Mouse (Mus musculus): ENCODE measurements around the gene Slc1a5.
A peak's percentile ranks its signal among the peaks of the same experiment; 100 is the strongest.

The Slc1a5 gene

GRCm38 (mm10) chr7:16780825-16781554 lies at the start of gene Slc1a5:
Slc1a5 (plus strand) TSS chr7:16781340.
- peak; percentile 96 to 98 for DNase-seq (ENCODE audit: low spot score in 2 of 2)

DNA sequence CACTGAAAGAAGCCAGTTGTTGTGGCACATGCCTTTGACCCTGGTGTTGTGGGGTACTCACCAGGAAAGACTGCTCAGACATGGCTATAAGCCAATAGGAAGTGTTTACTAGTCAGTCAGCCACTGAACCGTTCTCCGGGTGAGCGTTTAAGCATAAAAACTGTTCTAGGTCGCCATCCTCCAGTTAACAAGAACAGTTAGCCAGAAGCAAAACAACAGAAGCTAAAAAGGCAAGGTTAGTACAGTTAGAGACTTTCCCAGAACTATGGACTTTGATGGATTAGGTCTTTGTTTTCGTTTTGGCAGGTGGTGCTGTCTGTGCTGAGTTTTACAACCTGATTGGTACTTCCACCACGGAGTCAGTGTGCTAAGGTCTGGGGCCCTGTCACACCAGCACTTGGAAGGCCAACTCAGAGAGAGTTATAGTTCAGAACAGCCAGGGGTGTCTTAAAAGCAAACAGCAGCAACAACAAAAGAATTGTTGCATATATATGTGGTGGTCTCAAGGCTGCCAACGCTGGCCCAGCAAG lies 49.2 kb upstream of the Slc1a5 start:
- DNase-seq (ENCODE audit: low spot score in 2 of 2), result peak; percentile 19 to 22

DNA sequence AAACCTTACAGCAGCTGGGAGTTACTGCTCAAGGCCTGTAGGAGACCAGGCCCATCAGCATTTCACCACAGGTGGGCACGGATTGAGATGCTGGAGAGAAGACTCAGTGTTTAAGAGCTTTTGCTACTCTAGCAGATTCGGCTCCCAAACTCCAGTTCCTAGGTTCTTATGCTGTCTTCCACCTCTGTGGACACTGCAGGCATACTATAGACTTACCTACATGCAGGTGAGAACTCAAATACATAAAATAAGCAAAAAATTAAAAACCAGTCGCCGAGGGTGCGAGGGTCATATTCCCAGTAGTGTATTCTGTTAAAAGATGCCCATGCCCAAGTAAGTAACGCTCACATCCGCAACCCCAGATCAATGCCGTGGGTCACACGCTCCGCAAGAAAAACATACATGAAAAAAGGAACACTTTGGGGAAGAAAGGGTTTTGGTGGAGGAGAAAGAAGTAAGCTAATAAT lies 43.5 kb upstream of the Slc1a5 start:
- DNase-seq (ENCODE audit: low spot score in 2 of 2), result no peak

DNA sequence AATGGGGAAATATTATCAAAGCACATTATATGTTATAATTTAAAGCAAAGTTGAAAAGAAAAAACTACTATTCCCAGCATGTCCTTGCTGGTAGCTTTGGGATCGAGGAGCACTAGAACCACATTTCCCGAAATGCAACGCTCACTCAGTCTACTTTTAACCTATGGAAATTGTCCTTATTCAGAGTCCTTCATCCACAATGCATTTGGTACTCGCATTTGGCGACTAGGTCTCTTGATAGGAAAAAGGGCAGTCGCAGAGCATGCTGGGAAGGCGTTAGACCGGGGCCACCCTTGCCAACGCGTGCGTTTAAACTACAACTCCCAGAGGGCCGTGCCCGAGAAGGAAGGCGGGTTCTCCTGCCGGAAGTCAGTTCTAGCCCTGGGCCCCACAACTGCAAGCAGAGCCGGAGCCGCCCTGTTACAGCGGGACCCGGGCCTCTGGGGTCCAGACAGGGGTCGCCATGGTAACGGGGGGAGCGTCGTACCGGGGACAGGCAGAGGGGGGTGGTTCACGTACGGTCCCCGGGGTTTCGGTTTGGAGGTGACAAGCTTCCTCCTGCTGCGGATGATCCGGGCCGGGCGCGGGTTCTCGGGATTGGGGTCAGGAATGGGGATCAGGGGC lies 43.0 kb upstream of the Slc1a5 start, which contains the start of gene Ap2s1:
Gene Ap2s1 (plus strand): TSS at position 338 of the 624 bp plus-strand sequence.
- peak; percentile 96 to 97 for DNase-seq (ENCODE audit: low spot score in 2 of 2)

GRCm38 (mm10) chr7:16739056-16739604 lies 42.0 kb upstream of the Slc1a5 start:
- no peak for DNase-seq (ENCODE audit: low spot score in 2 of 2)

DNA sequence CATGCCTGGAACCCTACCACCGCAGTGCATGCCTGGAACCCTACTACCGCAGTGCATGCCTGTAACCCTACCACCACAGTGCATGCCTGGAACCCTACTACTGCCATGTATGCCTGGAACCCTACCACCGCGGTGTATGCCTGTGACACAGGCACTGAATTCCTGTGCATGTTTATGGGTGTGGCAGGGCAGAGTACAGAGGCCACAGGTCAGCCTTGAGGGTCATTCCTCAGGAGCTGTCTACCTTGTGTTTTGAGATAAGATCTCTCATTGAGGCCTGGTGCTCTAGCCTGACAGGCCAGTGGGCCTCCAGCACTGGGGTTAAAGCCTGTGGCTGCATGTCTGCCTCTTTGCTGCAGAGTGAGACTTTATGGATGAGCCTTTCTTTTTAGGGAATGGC lies 35.8 kb upstream of the Slc1a5 start:
- no peak for DNase-seq (ENCODE audit: low spot score in 2 of 2)

DNA sequence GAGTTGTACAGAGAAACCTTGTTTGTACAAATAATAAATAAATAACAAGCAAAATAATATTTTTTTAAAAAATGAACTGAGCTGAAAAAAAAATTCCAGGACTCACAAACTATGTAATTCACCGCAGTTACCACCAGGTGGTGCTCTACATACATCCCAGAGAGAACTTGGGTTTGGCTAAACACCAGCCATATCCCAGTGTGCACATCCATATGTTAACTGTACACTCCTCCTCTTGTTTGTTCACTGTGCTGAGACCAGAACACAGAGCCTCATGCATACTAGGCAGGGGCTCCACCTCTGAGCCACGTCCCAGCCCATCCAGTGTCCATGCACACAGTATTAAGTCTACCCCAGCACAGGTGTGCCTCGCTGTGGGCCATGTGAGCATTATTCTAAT lies 35.0 kb upstream of the Slc1a5 start:
- peak; percentile 25 to 45 for DNase-seq (ENCODE audit: low spot score in 2 of 2)

DNA sequence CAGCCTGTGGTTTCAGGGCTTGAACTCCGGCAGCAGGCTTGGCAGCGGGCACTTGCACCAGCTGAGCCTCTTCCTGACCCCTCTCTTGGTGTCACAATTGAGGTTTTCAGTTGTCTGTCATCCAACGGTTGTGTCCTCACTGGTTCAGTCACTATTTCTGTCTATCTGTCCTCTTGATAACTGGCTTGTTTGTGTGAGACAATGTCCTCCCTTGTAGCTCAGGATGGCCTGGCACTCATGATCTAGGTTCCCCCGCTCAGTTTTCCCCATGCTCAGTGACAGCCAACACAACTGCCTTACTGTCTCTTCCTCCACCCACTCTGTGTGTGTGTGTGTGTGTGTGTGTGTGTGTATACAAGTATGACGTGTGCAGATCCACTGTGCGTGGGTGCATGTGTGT lies 33.5 kb upstream of the Slc1a5 start:
- DNase-seq (ENCODE audit: low spot score in 2 of 2), result no peak

DNA sequence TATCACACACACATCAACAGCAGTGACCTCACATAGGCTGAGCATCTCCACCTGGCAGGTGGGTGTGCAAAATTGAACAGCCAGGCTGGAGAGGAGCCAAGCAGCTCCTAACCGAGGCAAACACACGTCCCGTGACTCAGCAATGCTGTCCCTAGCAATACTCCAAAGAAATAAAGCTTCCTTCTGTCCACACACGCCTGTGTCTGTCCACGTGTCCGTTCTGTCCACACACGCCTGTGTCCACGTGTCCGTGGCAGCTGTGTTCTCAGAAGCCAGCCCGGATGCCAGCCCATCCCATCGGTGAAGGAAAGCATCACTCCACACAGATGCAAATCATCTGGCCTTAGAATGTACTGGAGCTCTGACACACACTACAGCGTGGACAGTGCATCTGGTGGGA lies 29.1 kb upstream of the Slc1a5 start:
- no peak for DNase-seq (ENCODE audit: low spot score in 2 of 2)

GRCm38 (mm10) chr7:16755362-16756017 lies 25.6 kb upstream of the Slc1a5 start:
- no peak for DNase-seq (ENCODE audit: low spot score in 2 of 2)

DNA sequence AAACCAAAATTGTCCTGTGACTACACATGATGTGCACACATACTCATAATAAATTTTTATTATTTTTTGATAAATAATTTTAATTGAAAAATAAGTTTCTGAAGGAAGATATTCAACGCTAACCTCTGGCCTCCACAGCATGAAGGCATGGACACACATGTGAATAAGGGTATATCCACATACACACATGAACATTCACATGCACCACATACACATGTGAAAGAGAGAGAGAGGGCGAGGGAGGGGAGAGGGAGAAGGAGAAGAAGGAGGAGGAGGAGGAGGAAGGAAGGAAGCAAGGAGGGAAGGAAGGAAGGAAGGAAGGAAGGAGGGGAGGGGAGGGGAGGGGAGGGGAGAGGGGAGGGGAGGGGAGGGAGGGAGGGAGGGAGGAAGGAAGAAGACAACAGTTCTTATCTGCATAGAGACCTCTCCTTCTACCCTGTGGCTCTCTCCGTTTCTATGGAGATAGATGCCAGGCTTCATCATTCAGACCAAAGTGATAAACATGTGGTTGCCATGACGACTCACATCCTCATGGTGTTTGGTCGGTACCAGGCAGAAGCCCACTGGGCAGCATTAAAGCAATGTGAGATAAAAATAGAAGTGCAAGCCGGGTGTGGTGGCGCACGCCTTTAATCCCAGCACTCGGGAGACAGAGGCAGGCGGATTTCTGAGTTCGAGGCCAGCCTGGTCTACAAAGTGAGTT lies 22.1 kb upstream of the Slc1a5 start:
- DNase-seq (ENCODE audit: low spot score in 2 of 2), result no peak

DNA sequence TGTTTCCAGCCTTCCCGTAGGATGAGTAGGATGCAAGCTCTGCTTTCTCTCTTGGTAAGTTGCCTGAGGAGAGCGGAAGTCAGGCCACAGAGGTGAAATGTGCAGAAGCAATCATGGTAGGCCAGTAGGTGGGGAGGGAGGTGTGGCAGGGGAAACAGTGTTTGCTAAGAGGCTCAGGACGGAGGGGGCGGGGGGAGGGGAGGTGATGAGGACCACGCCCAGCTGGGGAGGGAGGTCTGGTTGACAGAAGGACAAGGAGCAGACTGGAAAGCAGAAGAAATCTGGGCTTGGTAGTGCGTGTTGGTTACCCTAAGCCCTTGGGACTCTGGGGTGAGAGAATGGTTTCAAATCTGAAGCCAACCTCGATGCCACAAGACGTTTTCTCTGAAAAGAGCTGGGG lies 20.8 kb upstream of the Slc1a5 start:
- DNase-seq (ENCODE audit: low spot score in 2 of 2), result peak; percentile 40 to 47

GRCm38 (mm10) chr7:16761005-16761481 lies 20.1 kb upstream of the Slc1a5 start:
- no peak for DNase-seq (ENCODE audit: low spot score in 2 of 2)

GRCm38 (mm10) chr7:16761630-16762029 lies 19.5 kb upstream of the Slc1a5 start:
- no peak for DNase-seq (ENCODE audit: low spot score in 2 of 2)

DNA sequence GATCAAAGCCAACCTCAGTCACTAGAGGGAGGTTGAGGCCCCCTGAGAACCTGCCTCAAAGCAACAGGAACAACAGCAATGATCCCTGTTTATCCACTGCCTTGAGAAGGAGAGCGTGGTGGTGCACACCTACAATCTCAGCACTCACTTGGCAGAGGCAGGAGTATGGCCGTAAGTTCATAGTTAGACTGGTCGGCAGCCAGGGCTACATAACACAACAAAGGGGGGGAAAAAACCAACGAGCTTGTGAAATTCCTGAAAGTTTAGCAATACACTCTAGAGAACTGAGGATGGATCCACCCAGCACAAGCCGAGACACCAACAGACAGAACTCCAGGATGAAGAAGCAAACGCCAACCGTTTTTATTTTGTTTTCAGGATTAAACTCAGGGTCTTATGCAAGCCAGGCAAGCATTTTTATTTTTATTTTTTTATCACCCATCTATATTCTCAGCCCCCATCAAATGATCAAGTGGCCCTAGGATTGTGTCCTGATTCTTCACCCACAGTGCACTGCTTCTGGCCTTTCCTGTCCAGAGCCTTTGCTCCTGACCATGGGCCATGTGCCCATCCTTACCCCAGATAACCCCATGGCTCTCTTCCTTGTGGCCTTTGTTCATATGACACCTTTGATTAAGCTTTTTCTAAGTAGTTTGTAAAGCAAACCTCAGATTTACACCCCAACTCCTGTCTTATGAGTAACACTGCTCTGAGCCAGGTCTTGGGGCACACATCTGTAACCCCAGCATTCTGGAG lies 17.5 kb upstream of the Slc1a5 start:
- DNase-seq (ENCODE audit: low spot score in 2 of 2), result no peak

- DNase-seq (ENCODE audit: low spot score in 2 of 2), result no peak
Measured at GRCm38 (mm10) chr7:16766443-16766842, 14.7 kb upstream of the Slc1a5 start.

DNA sequence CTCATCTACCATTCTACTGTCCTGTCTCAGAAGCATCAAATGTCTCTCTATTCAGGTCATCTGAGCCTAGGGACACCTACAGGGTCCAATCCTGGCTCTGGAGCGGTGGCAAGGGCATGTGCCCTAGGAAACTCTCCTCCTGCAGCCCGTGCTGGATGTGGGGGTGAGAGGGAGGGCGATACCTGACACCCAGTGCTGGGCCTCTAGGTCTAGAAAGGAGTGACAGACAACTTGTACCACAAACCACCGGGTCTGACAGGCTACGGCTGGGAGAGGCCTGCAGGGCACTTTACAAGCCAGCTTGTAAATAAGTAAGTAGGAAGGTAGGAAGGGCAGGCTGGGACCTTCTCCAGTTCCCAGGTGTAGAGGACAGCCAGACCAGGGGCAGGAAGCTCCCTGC lies 5.3 kb upstream of the Slc1a5 start:
- no peak for DNase-seq (ENCODE audit: low spot score in 2 of 2)

DNA sequence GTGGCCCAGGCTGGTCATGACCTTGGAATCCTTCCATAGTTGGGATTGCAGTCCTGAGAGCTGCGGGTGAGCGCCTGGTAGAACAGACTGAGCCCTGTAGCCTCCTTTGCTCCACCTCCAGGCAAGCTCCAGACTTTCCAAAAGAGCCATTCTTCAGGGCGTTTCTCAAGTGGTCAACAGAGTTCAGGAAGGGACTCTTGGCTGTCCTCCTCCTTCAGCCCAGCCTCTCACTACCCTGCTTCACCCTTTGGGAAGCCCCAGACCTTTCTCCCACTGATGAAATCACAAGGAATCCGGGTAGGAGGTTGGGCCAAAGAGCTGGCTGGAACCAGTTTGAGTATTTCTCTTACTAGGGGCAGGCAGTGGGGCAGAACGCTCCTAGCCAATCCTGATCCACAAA lies 1.1 kb upstream of the Slc1a5 start:
- peak; percentile 13 to 23 for DNase-seq (ENCODE audit: low spot score in 2 of 2)

DNA sequence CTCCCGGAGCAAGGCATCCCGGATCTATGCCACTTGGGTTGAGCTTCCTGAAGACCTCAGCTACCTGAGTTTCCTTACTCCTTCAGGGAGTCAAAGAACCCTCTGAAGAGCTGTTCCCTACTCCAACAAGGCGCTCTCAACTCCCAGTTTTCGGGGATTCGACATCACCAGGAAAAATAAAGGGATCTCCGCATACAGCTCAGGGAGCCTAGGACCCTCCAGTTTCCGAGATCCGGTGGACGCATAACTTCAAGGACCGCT lies 345 bp downstream of the Slc1a5 start:
- DNase-seq (ENCODE audit: low spot score in 2 of 2), result no peak

GRCm38 (mm10) chr7:16781816-16782554 lies 845 bp downstream of the Slc1a5 start:
- peak; percentile 31 to 37 for DNase-seq (ENCODE audit: low spot score in 2 of 2)

Data from spleen, postnatal 36 days (tissue).